Mouse (Mus musculus): Measurements from ENCODE around the gene Auts2. TPM values are rescaled to one million over a fixed set of nuclear protein-coding genes. Genes with fewer than 3 reads are reported as not detected.

Gene Auts2
- total RNA-seq, 2 experiments from 2014 or later, result 100 to 137 TPM

DNA sequence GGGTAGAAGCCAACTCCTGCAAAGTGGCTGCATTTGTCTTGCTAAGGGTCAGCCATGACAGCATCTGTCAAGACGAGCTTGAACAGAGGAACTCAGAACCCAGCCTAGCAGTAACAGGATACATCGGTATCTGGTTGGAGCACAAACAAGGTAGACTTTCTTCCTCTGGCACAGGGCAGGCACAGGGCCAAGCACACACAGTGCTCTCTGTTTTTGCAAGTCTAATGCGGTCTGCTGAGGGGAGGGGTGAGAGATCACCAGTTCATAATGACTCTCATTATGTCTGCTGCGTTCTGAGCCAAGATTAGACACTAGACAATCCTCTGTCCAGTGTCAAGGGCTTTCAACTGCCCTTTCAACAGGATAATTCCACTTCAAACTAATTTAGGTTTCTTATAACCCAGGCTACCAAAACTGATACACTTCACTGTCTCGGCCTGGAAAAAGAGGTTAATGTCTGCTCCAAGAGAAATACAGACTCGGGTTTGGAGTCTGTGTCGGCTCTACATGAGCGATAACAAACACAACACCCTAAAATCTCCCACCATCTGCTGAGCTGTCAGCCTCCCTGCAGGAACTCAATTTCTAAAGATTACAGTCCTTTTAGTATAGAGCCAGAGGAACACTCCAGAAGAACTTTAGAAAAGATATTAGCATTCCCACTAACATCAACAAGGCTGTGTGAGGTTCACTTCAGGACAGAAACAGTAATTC, 313.3 kb downstream of the Auts2 start:
- intact Hi-C loops (cut with DNase I), result loop anchor here (2.0 to 10.0 kb wide), 4 partner anchors 312 to 1785 kb away; partner anchors contain the start of gene Auts2
- DNase-seq (ENCODE audit: low spot score in 2 of 2), result peak; percentile 52 to 56

DNA sequence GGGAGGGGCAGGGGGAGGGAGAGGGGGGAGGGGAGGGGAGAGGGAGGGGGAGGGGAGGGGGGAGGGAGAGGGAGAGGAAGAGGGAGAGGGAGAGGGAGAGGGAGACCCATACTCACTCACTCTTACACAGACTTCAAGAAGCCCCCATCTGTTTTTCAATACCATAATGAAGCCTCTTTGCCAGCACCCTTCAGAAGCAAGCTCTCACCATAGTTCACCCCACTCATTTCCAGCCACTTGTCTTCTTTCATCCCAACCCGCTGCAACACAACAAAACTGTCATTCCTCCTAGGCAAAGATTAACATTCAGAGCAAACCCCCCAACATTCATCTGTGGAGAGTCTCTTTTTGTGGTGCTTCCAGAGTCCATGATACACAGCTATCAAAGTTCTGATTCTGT, 314.1 kb downstream of the Auts2 start:
- no peak for DNase-seq (ENCODE audit: low spot score in 2 of 2)
- intact Hi-C loops (cut with DNase I), result no loop called here

DNA sequence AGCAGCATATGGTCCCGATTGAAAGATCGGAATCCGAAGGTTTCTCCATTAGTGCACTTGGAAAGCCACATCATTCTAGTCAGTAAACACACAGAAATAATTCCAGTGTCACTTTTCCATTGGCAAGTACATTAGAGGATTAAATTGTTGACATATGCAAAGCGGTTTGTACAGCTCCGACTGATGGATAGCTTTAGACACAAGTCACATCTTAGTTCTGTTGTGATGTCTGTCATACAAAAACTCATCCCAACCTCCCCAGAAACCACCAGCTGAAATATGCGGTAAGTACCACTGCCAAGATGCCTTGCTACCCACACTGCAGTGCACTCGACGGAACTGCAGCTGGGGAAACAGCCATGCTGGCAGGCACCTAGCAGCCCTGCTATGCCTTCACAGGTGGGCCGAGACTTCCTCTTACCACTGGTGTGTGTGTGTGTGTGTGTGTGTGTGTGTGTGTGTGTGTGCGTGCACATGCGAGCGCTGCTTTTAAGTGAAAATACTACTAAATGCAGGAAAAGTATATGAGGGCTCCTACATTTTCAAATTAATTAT, 322.7 kb downstream of the Auts2 start:
- DNase-seq (ENCODE audit: low spot score in 2 of 2), result no peak
- intact Hi-C loops (cut with DNase I), result no loop called here

DNA sequence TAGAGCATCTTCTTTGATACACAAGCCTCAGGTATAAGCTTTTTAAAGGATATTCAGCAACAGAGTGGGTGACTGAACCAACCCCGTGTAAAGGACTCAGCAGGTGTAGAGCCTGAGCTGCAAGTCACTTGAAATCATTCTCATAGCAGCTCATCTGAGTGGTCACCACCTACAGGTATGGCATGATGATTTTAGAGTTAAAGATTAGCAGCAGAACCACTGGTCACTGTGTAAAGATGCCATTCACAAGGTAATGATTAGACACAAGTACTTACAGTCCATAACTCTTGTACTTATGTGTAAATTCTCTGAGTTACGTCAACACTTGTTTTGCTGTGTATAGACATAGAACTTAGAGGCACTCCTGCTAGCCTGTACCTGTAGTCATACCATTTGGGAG, 327.0 kb downstream of the Auts2 start:
- intact Hi-C loops (cut with DNase I), result no loop called here
- no peak for DNase-seq (ENCODE audit: low spot score in 2 of 2)

DNA sequence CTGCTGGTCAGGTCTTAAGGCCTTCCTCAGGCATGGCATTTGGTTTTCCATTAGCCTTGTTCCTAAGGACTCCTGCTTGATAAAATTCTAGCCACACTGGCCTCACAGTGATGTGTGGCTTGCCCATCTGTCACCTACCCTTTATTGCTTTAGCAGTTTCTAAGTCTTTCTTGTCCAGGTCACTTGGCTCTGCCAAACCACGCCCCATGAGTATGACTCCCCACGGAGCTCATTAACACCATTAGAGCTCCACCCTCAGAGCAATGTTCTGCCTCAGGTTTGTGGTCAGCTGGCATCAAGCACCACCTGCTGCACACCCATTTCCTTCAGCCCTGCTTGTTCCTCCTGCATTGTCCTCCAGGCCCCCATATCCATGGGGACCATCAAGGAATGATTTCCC, 330.7 kb downstream of the Auts2 start:
- intact Hi-C loops (cut with DNase I), result no loop called here
- no peak for DNase-seq (ENCODE audit: low spot score in 2 of 2)

DNA sequence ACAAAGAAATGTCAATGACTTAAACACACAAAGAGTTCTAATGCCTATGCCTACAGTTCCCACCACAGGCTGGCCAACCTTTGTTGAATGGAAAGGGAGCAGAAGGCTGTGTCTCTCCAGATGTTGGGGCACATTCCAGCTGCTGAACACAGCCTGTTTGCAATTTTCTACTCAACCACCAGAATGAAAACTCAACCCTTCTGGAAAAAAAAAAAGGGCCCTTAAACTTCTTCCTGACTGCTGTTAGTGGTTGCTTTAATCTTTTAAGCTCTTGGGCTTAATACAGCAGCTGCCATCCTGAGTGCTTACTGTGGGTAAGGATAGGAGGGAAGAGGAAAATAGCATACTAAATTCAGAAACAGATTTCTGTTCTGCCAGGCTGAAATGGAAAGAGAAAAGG, 333.4 kb downstream of the Auts2 start:
- intact Hi-C loops (cut with DNase I), result no loop called here
- DNase-seq (ENCODE audit: low spot score in 2 of 2), result no peak

DNA sequence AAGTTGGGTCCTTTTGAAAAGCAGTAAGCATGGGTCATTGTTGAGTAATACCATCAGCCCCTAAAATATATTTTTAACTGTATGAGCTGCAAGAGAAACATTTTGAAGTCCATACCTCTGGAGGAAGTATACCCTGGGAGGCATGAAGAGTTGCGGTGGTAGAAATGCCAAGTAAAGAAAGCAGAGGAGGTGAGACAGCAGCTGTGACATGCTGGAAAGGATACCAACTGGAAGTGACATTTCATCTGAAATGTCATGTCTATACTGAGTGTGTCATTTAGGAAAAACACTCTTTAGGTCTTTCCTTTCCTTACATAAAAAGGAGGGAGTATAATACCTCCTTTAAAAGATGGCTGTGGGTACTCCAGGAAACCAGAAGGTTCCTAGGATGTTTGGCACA, 336.9 kb downstream of the Auts2 start:
- DNase-seq (ENCODE audit: low spot score in 2 of 2), result no peak
- intact Hi-C loops (cut with DNase I), result no loop called here

DNA sequence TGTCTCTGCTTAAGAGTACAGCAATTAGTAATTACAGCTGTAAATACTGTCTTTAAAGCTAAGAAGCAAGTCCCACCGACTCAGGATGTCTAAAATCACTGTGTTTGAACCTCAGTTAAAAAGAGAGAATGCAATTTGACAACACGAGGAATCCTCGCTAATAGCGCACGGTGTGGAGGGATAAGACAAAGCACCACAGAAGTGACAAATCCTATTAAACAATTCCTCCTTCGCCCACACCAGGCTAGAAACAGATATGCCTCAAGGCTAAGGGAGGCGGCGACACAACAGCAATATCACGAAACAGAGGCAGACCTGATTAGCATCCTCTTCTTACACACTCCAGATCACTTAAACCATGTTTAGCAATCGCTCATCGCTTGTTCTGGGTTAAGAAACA, 339.3 kb downstream of the Auts2 start:
- no peak for DNase-seq (ENCODE audit: low spot score in 2 of 2)
- intact Hi-C loops (cut with DNase I), result no loop called here

DNA sequence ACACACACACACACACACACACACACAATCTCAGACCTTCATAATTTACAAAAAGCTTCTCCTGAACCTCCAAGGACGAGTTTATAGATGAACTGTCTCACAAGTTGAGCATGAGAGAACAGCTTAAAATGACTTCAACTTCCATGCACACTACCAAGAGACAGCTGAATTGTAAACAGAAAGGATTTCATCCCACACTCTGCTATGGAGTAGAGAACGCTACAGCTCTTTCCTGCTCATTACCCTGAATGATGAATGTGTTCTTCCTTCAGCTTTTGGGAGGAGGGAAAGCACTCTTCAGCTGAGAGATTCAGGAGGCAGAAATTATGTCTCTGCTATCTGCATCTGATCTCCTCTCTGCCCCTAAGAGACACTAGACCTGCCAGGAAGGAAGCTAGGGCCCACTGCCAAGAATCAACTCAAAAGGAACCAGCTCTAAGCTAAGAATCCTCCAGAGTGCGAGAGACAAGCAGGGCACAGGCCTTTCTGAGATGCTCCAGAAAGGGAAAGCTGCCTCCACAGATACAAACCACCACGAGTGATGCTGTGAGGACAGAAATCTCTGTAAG, 342.0 kb downstream of the Auts2 start:
- intact Hi-C loops (cut with DNase I), result no loop called here
- DNase-seq (ENCODE audit: low spot score in 2 of 2), result no peak

DNA sequence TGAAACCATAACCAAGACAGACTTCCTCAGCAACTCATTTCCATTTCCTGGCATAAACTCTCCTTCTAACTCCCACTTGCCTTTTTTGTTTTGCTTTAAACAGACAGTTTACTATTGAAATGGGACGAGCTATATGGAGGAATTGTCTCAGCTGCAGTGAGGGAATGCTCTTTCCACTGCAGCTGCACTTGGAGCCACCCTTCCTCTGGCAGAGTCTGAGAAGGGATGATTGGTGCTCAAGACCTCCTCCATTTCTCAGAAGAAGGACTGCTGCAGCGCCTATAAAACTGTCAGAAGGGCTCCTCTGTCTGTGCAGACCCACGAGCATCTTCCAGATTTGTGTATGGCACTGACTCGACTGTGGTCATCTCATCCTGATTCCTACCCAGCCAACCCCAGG, 342.5 kb downstream of the Auts2 start:
- intact Hi-C loops (cut with DNase I), result no loop called here
- no peak for DNase-seq (ENCODE audit: low spot score in 2 of 2)

DNA sequence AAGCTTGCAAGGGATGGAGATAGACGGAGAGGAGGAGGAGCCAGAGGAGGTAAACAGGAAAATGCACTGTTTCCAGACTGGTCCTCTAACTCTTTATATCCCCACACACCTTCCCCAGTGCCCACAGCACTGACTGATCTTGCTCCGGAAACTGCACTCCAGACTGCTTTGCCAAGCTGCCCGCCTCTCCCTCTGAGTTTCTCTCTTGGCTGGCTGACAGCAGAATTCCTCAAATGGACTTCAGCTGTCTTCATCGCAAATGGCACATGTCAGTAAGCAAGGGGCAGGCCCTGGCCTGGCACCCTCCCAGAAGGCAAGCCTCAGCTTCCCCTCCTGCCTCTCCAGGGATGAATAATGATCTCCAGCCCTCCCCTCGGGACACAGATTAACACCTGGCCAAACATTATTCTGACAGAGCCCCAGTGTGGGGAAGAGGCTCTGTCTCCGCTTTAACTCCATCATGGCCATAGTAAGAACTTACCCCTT, 348.1 kb downstream of the Auts2 start:
- intact Hi-C loops (cut with DNase I), result no loop called here
- DNase-seq (ENCODE audit: low spot score in 2 of 2), result no peak

DNA sequence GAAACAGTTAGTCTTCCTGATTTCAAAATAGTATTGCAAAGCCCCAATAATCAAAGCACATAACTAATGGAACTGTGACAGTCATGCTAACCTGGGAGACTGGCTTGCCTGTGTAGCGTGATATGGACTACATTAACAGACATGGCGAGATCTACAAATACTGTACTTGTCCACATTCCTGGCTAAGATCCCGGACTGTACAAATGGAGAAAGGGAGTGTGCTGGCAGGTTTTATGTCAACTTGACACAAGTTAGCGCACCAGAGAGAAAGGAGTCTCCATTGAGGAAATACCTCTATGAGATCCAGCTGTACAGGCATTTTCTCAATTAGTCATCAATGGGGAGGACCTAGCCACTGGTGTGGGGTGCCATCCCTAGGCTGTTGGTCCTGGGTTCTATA, 353.0 kb downstream of the Auts2 start:
- intact Hi-C loops (cut with DNase I), result no loop called here
- DNase-seq (ENCODE audit: low spot score in 2 of 2), result no peak

DNA sequence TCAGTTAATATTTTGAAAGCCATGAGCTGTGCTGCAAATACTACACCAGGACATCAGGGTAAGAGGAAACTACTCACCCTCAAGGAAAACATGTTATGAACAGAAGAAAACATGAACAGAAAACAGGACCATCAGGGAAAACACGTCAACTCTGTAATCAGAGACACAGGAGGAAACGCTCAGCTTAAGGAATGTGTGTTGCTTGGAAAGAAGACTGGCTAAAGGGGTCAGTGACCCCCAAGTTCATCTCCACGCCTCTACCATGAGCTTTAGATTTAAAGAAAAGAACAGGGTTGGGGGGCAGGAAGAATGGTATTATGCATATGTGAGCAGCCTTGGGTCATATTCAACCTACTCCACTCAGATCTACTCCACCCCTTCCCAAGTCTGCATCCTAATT, 356.5 kb downstream of the Auts2 start:
- no peak for DNase-seq (ENCODE audit: low spot score in 2 of 2)
- intact Hi-C loops (cut with DNase I), result no loop called here

DNA sequence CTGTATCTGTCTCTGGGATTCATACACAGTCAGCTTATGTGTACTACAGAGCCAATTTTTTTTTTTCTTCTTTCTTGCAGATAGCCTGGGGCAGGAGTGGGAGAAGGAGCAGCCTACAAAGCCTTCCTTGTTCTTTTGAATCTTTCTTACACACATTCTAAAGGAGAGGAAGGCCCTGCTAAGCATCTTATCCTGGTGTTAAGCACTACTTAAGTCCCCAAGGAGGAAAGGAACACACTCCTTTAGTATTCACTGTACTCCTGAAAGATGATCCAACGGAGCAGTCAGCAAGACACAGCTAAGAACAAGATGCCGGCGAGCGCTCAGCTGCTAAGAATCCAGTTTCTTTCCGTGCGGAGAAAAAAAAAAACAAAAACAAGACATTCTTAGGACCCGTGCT, 356.9 kb downstream of the Auts2 start:
- no peak for DNase-seq (ENCODE audit: low spot score in 2 of 2)
- intact Hi-C loops (cut with DNase I), result no loop called here

DNA sequence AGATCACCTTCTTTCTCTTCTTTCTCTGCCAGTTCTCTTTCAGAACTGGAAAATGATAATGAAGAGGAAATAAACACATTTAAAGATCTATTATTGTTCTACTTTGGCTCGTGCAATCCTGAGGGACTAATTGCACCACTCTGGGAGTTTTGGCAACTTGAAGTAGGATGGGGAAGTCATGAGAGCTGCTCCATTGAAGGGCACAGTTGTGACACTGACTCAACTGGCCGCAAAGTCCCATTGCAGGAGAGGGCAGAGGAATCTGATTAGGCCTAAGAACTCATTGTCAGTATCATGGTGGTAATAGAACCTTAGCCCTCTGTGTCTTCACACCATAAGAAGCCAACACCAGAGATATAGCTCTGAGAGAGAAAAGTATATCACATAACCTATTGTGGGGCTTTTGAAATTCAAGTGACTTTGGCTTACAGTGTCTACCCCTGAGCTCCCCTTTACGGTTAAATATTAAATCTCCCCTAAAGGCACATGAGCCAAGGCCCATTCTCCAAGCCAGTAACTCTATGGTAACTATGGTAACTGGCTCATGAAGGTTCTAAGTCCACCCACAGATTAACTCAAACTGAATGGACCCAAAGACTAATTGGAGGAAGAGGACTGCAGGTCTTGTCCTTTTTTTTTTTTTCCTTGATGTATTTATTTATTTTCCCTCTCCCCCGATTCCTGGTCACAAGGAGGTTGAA, 358.6 kb downstream of the Auts2 start:
- no peak for DNase-seq (ENCODE audit: low spot score in 2 of 2)
- intact Hi-C loops (cut with DNase I), result no loop called here

DNA sequence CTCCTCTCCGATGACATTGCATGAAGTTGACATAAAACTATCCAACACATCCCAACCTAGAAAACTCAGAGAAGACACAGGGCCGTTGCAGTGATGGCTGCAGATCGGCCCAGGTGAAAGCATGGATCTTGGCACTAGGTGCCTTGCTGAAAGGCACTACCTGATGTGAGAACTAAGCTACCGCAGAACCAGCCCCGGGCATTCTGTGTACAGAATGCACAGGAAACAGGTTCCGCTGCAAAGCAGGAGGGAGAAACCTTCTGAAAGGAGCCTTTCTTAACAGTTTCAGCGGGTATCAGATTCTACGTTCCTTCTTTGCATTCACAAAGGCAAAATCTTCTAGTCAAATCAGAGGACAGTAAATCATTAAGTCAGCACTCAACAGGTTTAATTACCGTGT, 361.1 kb downstream of the Auts2 start:
- no peak for DNase-seq (ENCODE audit: low spot score in 2 of 2)
- intact Hi-C loops (cut with DNase I), result no loop called here

DNA sequence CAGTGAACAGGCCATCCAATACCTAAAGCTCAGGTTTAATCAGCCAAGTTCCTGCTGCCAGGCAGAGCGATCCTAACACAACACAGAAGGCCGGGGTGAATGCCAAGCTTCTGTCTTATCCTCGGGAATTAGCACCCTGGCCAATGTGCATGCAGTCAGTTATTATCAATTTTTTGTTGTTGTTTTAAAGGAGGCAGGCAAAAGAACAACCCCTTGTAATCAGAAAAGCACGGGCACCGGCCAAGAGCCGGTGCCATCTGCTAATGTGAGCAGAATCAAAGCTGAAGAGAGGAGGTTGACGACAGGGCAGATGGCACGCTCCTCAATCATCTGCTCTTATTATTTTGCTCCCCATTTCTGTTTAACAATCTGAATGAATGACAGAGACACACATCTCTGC, 373.1 kb downstream of the Auts2 start:
- DNase-seq (ENCODE audit: low spot score in 2 of 2), result no peak
- intact Hi-C loops (cut with DNase I), result no loop called here

DNA sequence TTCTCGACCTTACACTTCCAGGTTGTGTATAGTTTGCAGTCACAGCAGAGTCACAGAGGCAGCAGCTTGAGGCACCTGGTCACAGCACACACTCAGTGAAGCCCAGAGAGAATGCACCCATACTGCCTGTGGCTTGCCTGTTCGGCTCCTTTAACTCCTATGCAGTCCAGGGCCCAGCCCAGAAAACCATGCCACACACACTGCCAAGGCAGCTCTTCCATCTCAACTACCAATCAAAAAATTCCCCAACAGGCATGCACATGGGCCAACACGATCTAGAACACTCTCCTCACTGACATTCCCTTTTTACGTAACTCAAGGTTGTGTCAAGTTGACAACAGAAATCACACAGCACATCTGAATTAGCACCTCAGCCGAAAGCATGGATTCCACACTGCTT, 374.3 kb downstream of the Auts2 start:
- no peak for DNase-seq (ENCODE audit: low spot score in 2 of 2)
- intact Hi-C loops (cut with DNase I), result no loop called here

DNA sequence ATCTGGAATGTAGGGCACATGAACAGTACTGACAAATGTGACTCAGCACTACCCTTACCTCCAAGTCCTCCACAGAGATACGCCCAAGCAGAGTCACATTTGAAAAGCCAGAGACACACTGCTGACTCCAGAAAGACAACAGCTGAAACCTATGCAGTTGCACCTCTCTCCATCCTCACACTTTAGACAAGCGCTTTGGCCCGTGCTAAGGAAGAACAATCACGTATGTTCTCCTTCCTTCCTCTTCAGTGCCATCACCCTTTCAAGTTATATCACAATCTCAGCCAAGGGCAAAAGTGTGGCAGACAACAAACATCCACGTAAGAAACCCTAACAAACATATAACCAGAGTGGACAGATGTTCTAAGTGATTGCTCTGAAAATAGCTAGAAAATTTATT, 374.9 kb downstream of the Auts2 start:
- DNase-seq (ENCODE audit: low spot score in 2 of 2), result no peak
- intact Hi-C loops (cut with DNase I), result no loop called here

DNA sequence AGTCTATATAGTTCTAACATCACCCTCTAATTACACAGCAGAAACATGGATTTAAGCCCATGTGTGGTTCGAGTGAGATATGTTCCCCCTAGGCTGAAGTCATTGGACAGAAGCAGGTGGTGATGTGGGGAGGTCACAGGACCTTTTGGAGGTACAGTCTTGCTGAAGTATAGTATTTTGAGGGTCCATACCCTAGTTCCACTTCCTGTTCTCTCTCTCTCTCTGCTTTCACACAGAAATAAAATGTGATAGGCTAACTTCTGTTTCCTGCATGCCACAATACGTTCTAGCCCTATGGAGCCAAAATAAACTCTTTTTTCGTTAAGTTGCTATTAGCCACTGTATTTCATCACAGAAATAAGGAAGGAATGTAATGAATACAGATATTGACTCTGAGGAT, 376.6 kb downstream of the Auts2 start:
- intact Hi-C loops (cut with DNase I), result no loop called here
- DNase-seq (ENCODE audit: low spot score in 2 of 2), result no peak

DNA sequence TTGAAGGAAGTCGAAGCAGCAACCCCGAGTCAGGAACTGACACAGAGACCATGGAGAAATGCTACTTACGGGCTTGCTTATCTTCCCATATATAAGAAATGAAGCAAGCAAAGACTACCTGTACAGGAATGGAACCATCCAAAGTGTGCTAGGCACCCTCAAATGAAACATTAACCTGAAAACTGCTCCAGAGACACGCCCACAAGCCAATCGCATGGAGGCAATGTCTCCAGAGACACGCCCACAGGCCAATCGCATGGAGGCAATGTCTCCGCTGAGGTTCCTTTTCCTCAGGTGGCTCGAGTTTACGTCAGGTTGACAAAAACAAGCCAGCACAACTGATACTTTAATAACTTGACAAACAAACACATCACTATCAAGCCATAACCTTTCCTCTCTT, 379.2 kb downstream of the Auts2 start:
- no peak for DNase-seq (ENCODE audit: low spot score in 2 of 2)
- intact Hi-C loops (cut with DNase I), result no loop called here
